Mouse (Mus musculus) embryonic facial prominence, embryonic 14.5 days (tissue): ENCODE results near the gene Ccdc149. TPM values are rescaled to one million over a fixed set of nuclear protein-coding genes. Genes with fewer than 3 reads are reported as not detected.

Experiments
- ATAC-seq: fragments of 200-750 bp; cut with Nextera tagmentation; 2 replicates; pipeline ENCODE4 v1.8.0; 2017; ENCODE audit warnings: low read depth, moderate number of reproducible peaks, moderate TSS enrichment
- DNase-seq: peaks from one replicate; pipeline ENCODE4 v3.0.0-alpha.2; 2015; ENCODE audit warnings: low spot score
- H3K27ac ChIP-seq: fragments of 300-500 bp; sonication (generic); replicated peaks from 2 replicates; pipeline ENCODE4 v1.5.1; 2014; ENCODE audit warnings: low read depth, mild to moderate bottlenecking, low read length, moderate library complexity
- H3K27me3 ChIP-seq: fragments of 300-500 bp; sonication (generic); replicated peaks from 2 replicates; pipeline ENCODE4 v1.6.1; 2014; ENCODE audit warnings: low read length; ENCODE audit not compliant: control insufficient read depth, insufficient read depth
- H3K36me3 ChIP-seq: fragments of 300-500 bp; sonication (generic); 2 replicates; pipeline ENCODE4 v1.6.1; 2014; ENCODE audit warnings: low read length, mixed read lengths; ENCODE audit not compliant: control insufficient read depth, insufficient read depth
- H3K4me1 ChIP-seq: fragments of 300-500 bp; sonication (generic); 2 replicates; pipeline ENCODE4 v1.6.1; 2014; ENCODE audit warnings: antibody characterized with exemption, low read length; ENCODE audit not compliant: control insufficient read depth, insufficient read depth
- H3K4me2 ChIP-seq: fragments of 300-500 bp; sonication (generic); 2 replicates; pipeline ENCODE4 v1.6.1; 2014; ENCODE audit warnings: low read depth, mild to moderate bottlenecking, low read length, moderate library complexity, mixed read lengths
- H3K4me3 ChIP-seq: fragments of 300-500 bp; sonication (generic); 2 replicates; pipeline ENCODE4 v1.5.1; 2014; ENCODE audit warnings: low read depth, mild to moderate bottlenecking, low read length
- H3K9ac ChIP-seq: fragments of 300-500 bp; sonication (generic); 2 replicates; pipeline ENCODE4 v1.6.1; 2014; ENCODE audit warnings: low read depth, mild to moderate bottlenecking, low read length, moderate library complexity, mixed read lengths
- H3K9me3 ChIP-seq: fragments of 300-500 bp; sonication (generic); 2 replicates; pipeline ENCODE4 v1.6.1; 2016; ENCODE audit warnings: low read length; ENCODE audit not compliant: control insufficient read depth
- WGBS: fragments of 180-500 bp; shearing (Covaris S2); extraction: QIAGEN DNeasy Blood & Tissue Kit; methylation state at CpG from one replicate; pipeline ENCODE4 v1.1.7; 2014; 5-methylcytosine and 5-hydroxymethylcytosine counted together
- polyA plus RNA-seq: library from polyadenylated mRNA; unstranded; fragments of >200 nt; fragmentation: Nextera tagmentation; extraction: Ambion mirVana; gene quantifications from 2 replicates; pipeline ENCODE4 v1.2.1, GENCODE M21; 2014

Gene Ccdc149
- 3.3 and 3.8 TPM in 2 replicates for polyA plus RNA-seq

GRCm38 (mm10) chr5:52470991-52471801, at the start of gene Ccdc149:
Gene Ccdc149, minus strand, starts transcription at chr5:52471521.
- H3K4me3 ChIP-seq, result peak within 1 kb of the TSS; percentile 65
- ATAC-seq (peak; percentile 97), DNase-seq (peak; percentile 85)
- WGBS, result under 1% methylated on average over 38 of the region's 65 CpGs
- no peaks in the 10 kb centered on the region for H3K36me3 ChIP-seq
- H3K9me3 ChIP-seq, result 0 out of 2 replicates have a peak, but pooled peaks cover 4% of the 10 kb centered on the region
- H3K27me3 ChIP-seq, result peaks cover 5% of the 10 kb centered on the region; the same call in 1 of the 2 replicates
- no peaks in the 10 kb centered on the region for H3K4me1 ChIP-seq
- no peak within 1 kb of the TSS for H3K27ac ChIP-seq
- peak within 1 kb of the TSS; percentile 81 for H3K4me2 ChIP-seq
- peak within 1 kb of the TSS; percentile 72 for H3K9ac ChIP-seq

GRCm38 (mm10) chr5:52519921-52520320, 48.6 kb upstream of the Ccdc149 start:
- Histone ChIP-seq H3K9me3 (no peaks in the 10 kb centered on the region), H3K4me1 (0 out of 2 replicates have a peak, but pooled peaks cover 4% of the 10 kb centered on the region), H3K27ac (no peak overlapping the region), H3K9ac (no peak overlapping the region), H3K36me3 (no peaks in the 10 kb centered on the region), H3K4me2 (no peak overlapping the region), H3K27me3 (peaks cover 12% of the 10 kb centered on the region), H3K4me3 (no peak overlapping the region)
- WGBS, result 90% methylated on average over 2 of the region's 2 CpGs
- ATAC-seq (no peak), DNase-seq (no peak)

- Histone ChIP-seq H3K9me3 (no peaks in the 10 kb centered on the region), H3K4me3 (peak overlapping the region; percentile 29), H3K4me2 (peak overlapping the region; percentile 53), H3K27me3 (peaks cover 12% of the 10 kb centered on the region), H3K9ac (peak overlapping the region; percentile 25; the same call in 1 of the 2 replicates), H3K4me1 (0 out of 2 replicates have a peak, but pooled peaks cover 4% of the 10 kb centered on the region), H3K36me3 (no peaks in the 10 kb centered on the region), H3K27ac (no peak overlapping the region)
- ATAC-seq (peak; percentile 48; the same call in 1 of the 2 replicates), DNase-seq (peak; percentile 48)
- WGBS, result 20% methylated on average over 21 of the region's 21 CpGs
Observed at GRCm38 (mm10) chr5:52516072-52516476, 44.8 kb upstream of the Ccdc149 start.

- WGBS, result 28% methylated on average over 22 of the region's 22 CpGs
- H3K4me2 ChIP-seq, result peak overlapping the region; percentile 53
Observed at GRCm38 (mm10) chr5:52515246-52516021, 44.1 kb upstream of the Ccdc149 start.

GRCm38 (mm10) chr5:52511089-52511488, 39.8 kb upstream of the Ccdc149 start:
- Histone ChIP-seq H3K27me3 (peaks cover 4% of the 10 kb centered on the region), H3K36me3 (no peaks in the 10 kb centered on the region), H3K4me3 (no peak overlapping the region), H3K4me2 (no peak overlapping the region), H3K9me3 (no peaks in the 10 kb centered on the region), H3K9ac (no peak overlapping the region), H3K27ac (no peak overlapping the region), H3K4me1 (0 out of 2 replicates have a peak, but pooled peaks cover 3% of the 10 kb centered on the region)
- DNase-seq (no peak), ATAC-seq (no peak)
- 61% methylated on average over 3 of the region's 3 CpGs for WGBS

More at GRCm38 (mm10) chr5:52515246-52516021, 44.1 kb upstream of the Ccdc149 start:
- no peaks in the 10 kb centered on the region for H3K36me3 ChIP-seq
- DNase-seq (peak; percentile 65), ATAC-seq (no peak)
- no peak overlapping the region; the same call in 1 of the 2 replicates for H3K9ac ChIP-seq
- peaks cover 12% of the 10 kb centered on the region for H3K27me3 ChIP-seq
- H3K4me1 ChIP-seq, result 0 out of 2 replicates have a peak, but pooled peaks cover 4% of the 10 kb centered on the region
- H3K27ac ChIP-seq, result no peak overlapping the region
- H3K9me3 ChIP-seq, result no peaks in the 10 kb centered on the region
- H3K4me3 ChIP-seq, result peak overlapping the region; percentile 29

GRCm38 (mm10) chr5:52509416-52509815, 38.1 kb upstream of the Ccdc149 start:
- Histone ChIP-seq H3K36me3 (no peaks in the 10 kb centered on the region), H3K27ac (no peak overlapping the region)
- 87% methylated on average over 6 of the region's 6 CpGs for WGBS

GRCm38 (mm10) chr5:52504666-52505065, 33.3 kb upstream of the Ccdc149 start:
- ATAC-seq (no peak), DNase-seq (no peak)
- no peak overlapping the region for H3K27ac ChIP-seq
- no peak overlapping the region for H3K9ac ChIP-seq
- no peaks in the 10 kb centered on the region for H3K27me3 ChIP-seq
- no peaks in the 10 kb centered on the region for H3K36me3 ChIP-seq
- H3K4me3 ChIP-seq, result no peak overlapping the region
- WGBS, result 80% methylated on average over 13 of the region's 13 CpGs
- H3K4me2 ChIP-seq, result no peak overlapping the region
- no peaks in the 10 kb centered on the region for H3K9me3 ChIP-seq
- H3K4me1 ChIP-seq, result no peaks in the 10 kb centered on the region

More at GRCm38 (mm10) chr5:52509416-52509815, 38.1 kb upstream of the Ccdc149 start:
- no peak overlapping the region for H3K4me2 ChIP-seq
- DNase-seq (no peak), ATAC-seq (no peak)
- H3K9ac ChIP-seq, result no peak overlapping the region
- no peaks in the 10 kb centered on the region for H3K4me1 ChIP-seq
- H3K27me3 ChIP-seq, result no peaks in the 10 kb centered on the region
- no peaks in the 10 kb centered on the region for H3K9me3 ChIP-seq
- no peak overlapping the region for H3K4me3 ChIP-seq

GRCm38 (mm10) chr5:52504148-52504547, 32.8 kb upstream of the Ccdc149 start:
- H3K4me3 ChIP-seq, result no peak overlapping the region
- H3K27ac ChIP-seq, result no peak overlapping the region
- no peaks in the 10 kb centered on the region for H3K36me3 ChIP-seq
- H3K9me3 ChIP-seq, result no peaks in the 10 kb centered on the region
- ATAC-seq (no peak), DNase-seq (no peak)
- no peak overlapping the region for H3K9ac ChIP-seq
- H3K4me1 ChIP-seq, result no peaks in the 10 kb centered on the region
- no peaks in the 10 kb centered on the region for H3K27me3 ChIP-seq
- 85% methylated on average over 11 of the region's 11 CpGs for WGBS
- H3K4me2 ChIP-seq, result no peak overlapping the region
